20 mouse cellular contexts compared by ENCODE assay signal in the genomic region with DNA sequence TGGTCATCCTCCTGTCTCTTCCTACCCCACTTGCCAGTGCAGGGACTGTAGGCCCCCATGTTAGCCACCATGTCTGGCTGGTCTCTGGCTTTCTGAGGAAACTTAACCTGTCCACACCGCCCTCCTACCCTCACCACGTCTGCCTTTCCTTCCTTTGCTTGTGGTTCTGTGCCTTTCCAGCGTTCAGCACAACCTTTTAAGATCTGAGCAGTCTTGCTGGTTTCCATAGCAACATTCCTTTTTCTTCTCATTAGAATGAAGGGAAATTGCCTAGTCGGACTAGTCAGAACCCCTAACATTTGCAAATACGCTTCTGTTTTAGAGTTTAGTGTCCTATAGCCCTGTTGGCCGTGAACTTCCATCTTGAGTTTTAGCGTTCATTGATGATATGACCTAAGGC.
DNase-seq lines count a peak whose midpoint lies in the region; ATAC-seq and TF ChIP-seq lines count a peak whose summit lies in the region.
"Had no signal": no experiment of that assay in that cellular context is flagged by ENCODE, and none has a peak within 500 bp of the region (broad histone marks: within the 10 kb centered on the region; RNA-seq: fewer than 3 reads in every experiment).

No protein-coding gene starts in this region.

- 0 out of 2 replicates have a peak, but pooled peaks have one; percentile 15 for ATAC-seq in frontal cortex, adult (ENCODE audit: low TSS enrichment)
- ATAC-seq: lung, postnatal 0 days had no signal

- peak overlapping the region; percentile 86 for H3K27ac ChIP-seq in layer of hippocampus, adult 2 months
- peak overlapping the region; percentile 31; the same call in 1 of the 2 replicates for H3K27ac ChIP-seq in thymus, adult 2 months (ENCODE audit: control insufficient read depth, insufficient read depth, low read length)
- H3K27ac ChIP-seq in olfactory bulb, adult 2 months (ENCODE audit: insufficient read depth, low read depth, low read length): peak overlapping the region; percentile 89
- H3K27ac ChIP-seq: kidney, postnatal 0 days; limb, embryonic 15.5 days; neural tube, embryonic 13.5 days; stomach, embryonic 15.5 days had no signal

- TF ChIP-seq POLR2A in thymus, adult 2 months (IDR thresholded peaks at IDR 0.05; ENCODE audit: control insufficient read depth, extremely low read depth, insufficient read depth, low read length, poor library complexity): no peak
- no peak for TF ChIP-seq POLR2A in olfactory bulb, adult 2 months (IDR thresholded peaks at IDR 0.05; ENCODE audit: insufficient read depth, low read depth, low read length)

- TF ChIP-seq CTCF in layer of hippocampus, adult 2 months (conservative IDR thresholded peaks at IDR 0.05): no peak
- no peak for TF ChIP-seq CTCF in thymus, adult 2 months (IDR thresholded peaks at IDR 0.05; ENCODE audit: borderline replicate concordance, control insufficient read depth, extremely low read depth, insufficient read depth, low read length, poor library complexity)
- no peak for TF ChIP-seq CTCF in olfactory bulb, adult 2 months (IDR thresholded peaks at IDR 0.05; ENCODE audit: insufficient read depth, low read depth, low read length)

- no peak for DNase-seq in frontal cortex, postnatal 14 days (ENCODE audit: low spot score in 2 of 2)
- DNase-seq in layer of hippocampus, adult 2 months (ENCODE audit: low spot score in 2 of 2): no peak
- DNase-seq in layer of hippocampus, adult 9-10 months (ENCODE audit: low spot score): no peak
- DNase-seq in thymus, adult 2 months: no peak
- DNase-seq in thymus, postnatal 14 days: no peak
- no peak for DNase-seq in cerebellum, postnatal 36 days
- DNase-seq: adrenal gland, postnatal 14 days; cerebellum, adult 2 months; gastrocnemius, postnatal 25 days; kidney, adult 18-20 months; layer of hippocampus, postnatal 36 days; right cerebral cortex, postnatal 25 days had no signal

- peaks cover 51% of the 10 kb centered on the region for H3K4me1 ChIP-seq in thymus, adult 2 months (replicated peaks; ENCODE audit: control insufficient read depth, insufficient read depth, low read length)
- peaks cover 14% of the 10 kb centered on the region for H3K4me1 ChIP-seq in olfactory bulb, adult 2 months (ENCODE audit: control insufficient read depth, insufficient read depth, low read length)
- H3K4me1 ChIP-seq: limb, embryonic 15.5 days; stomach, embryonic 15.5 days had no signal

- H3K4me3 ChIP-seq in layer of hippocampus, adult 2 months: no peak overlapping the region
- H3K4me3 ChIP-seq in thymus, adult 2 months (ENCODE audit: control insufficient read depth, insufficient read depth, low read length): no peak overlapping the region
- no peak overlapping the region for H3K4me3 ChIP-seq in olfactory bulb, adult 2 months (ENCODE audit: insufficient read depth, low read depth, low read length)
- H3K4me3 ChIP-seq: limb, embryonic 15.5 days; neural tube, embryonic 13.5 days; stomach, embryonic 15.5 days had no signal

- H3K27me3 ChIP-seq in thymus, adult 2 months (ENCODE audit: control insufficient read depth, insufficient read depth, low read length): no peaks in the 10 kb centered on the region
- H3K27me3 ChIP-seq: limb, embryonic 15.5 days; neural tube, embryonic 13.5 days; stomach, embryonic 15.5 days had no signal

- no peaks in the 10 kb centered on the region for H3K36me3 ChIP-seq in thymus, adult 2 months (ENCODE audit: control insufficient read depth, insufficient read depth, low read length)
- H3K36me3 ChIP-seq: G1E; limb, embryonic 15.5 days; neural tube, embryonic 13.5 days; stomach, embryonic 15.5 days had no signal

- 59% methylated on average over 7 of the region's 7 CpGs for WGBS in thymus, adult 2 months
- 27% methylated on average over 7 of the region's 7 CpGs for WGBS in olfactory bulb, adult 2 months

Comparison
In these comparisons a context has a peak if more than half of its experiments do, and no peak if none do; other contexts are left out.
1. H3K27ac ChIP-seq: peak in every context shown above with its lines; median percentile 89 in olfactory bulb, adult 2 months; 86 in layer of hippocampus, adult 2 months; 31 in thymus, adult 2 months.